Mouse (Mus musculus) neural tube, embryonic 11.5 days (tissue): ENCODE data around the gene Eps8l1. TPM values are rescaled to one million over a fixed set of nuclear protein-coding genes. Genes with fewer than 3 reads are reported as not detected.

Experiments
- ATAC-seq: fragments of 200-750 bp; cut with Nextera tagmentation; 2 replicates; pipeline ENCODE4 v1.8.0; 2017; ENCODE audit warnings: moderate number of reproducible peaks, mild to moderate bottlenecking, moderate TSS enrichment, moderate library complexity; ENCODE audit not compliant: insufficient read depth, low FRiP score, low TSS enrichment
- DNase-seq: peaks from one replicate; pipeline ENCODE4 v3.0.0-alpha.2; 2015; ENCODE audit warnings: low spot score
- H3K27ac ChIP-seq: fragments of 300-500 bp; sonication (generic); 2 replicates; pipeline ENCODE4 v1.5.1; 2014; ENCODE audit warnings: low read depth, mild to moderate bottlenecking, low read length
- H3K27me3 ChIP-seq: fragments of 300-500 bp; sonication (generic); 2 replicates; pipeline ENCODE4 v1.6.1; 2014; ENCODE audit warnings: mild to moderate bottlenecking, low read length, mixed read lengths; ENCODE audit not compliant: control insufficient read depth, insufficient read depth
- H3K36me3 ChIP-seq: fragments of 300-500 bp; sonication (generic); 2 replicates; pipeline ENCODE4 v1.6.1; 2014; ENCODE audit warnings: mild to moderate bottlenecking, low read length, moderate library complexity, mixed read lengths; ENCODE audit not compliant: control insufficient read depth, insufficient read depth
- H3K4me1 ChIP-seq: fragments of 300-500 bp; sonication (generic); 2 replicates; pipeline ENCODE4 v1.6.1; 2014; ENCODE audit warnings: low read length, mixed read lengths; ENCODE audit not compliant: control insufficient read depth, insufficient read depth
- H3K4me2 ChIP-seq: fragments of 300-500 bp; sonication (generic); 2 replicates; pipeline ENCODE4 v1.6.1; 2014; ENCODE audit warnings: low read depth, mild to moderate bottlenecking, moderate library complexity
- H3K4me3 ChIP-seq: fragments of 300-500 bp; sonication (generic); 2 replicates; pipeline ENCODE4 v1.5.1; 2014; ENCODE audit warnings: low read depth, low read length
- H3K9ac ChIP-seq: fragments of 300-500 bp; sonication (generic); 2 replicates; pipeline ENCODE4 v1.6.1; 2014; ENCODE audit warnings: mild to moderate bottlenecking, low read length
- H3K9me3 ChIP-seq: fragments of 300-500 bp; sonication (generic); 2 replicates; pipeline ENCODE4 v1.6.1; 2016; ENCODE audit warnings: low read length; ENCODE audit not compliant: control insufficient read depth
- WGBS: fragments of 180-500 bp; shearing (Covaris S2); extraction: QIAGEN DNeasy Blood & Tissue Kit; methylation state at CpG from one replicate; pipeline ENCODE4 v1.1.7; 2014; 5-methylcytosine and 5-hydroxymethylcytosine counted together
- polyA plus RNA-seq: library from polyadenylated mRNA; unstranded; fragments of >200 nt; fragmentation: Nextera tagmentation; extraction: Ambion mirVana; gene quantifications from 2 replicates; pipeline ENCODE4 v1.2.1, GENCODE M21; 2014

The Eps8l1 gene
- polyA plus RNA-seq, 1 experiment from 2014 or later: 4.6 TPM

GRCm38 (mm10) chr7:4511489-4512224 is 51.2 kb downstream of the Eps8l1 start:
- no peaks in the 10 kb centered on the region for H3K27me3 ChIP-seq
- no peak overlapping the region for H3K4me2 ChIP-seq
- no peak overlapping the region for H3K9ac ChIP-seq
- no peak overlapping the region for H3K4me3 ChIP-seq
- no peak overlapping the region for H3K27ac ChIP-seq
- WGBS: 85% methylated on average over 8 of the region's 8 CpGs
- no peaks in the 10 kb centered on the region for H3K36me3 ChIP-seq
- no peaks in the 10 kb centered on the region for H3K4me1 ChIP-seq
- ATAC-seq (no peak), DNase-seq (peak; percentile 4)
- H3K9me3 ChIP-seq: no peaks in the 10 kb centered on the region

- no peak overlapping the region for H3K27ac ChIP-seq
- 0 out of 2 replicates have a peak overlapping the region, but pooled peaks have one; percentile 6 for H3K4me3 ChIP-seq
- H3K36me3 ChIP-seq: no peaks in the 10 kb centered on the region
- H3K9ac ChIP-seq: no peak overlapping the region
- H3K9me3 ChIP-seq: no peaks in the 10 kb centered on the region
- DNase-seq (peak; percentile 61), ATAC-seq (no peak)
- no peaks in the 10 kb centered on the region for H3K4me1 ChIP-seq
- 31% methylated on average over 13 of the region's 13 CpGs for WGBS
- H3K27me3 ChIP-seq: no peaks in the 10 kb centered on the region
- no peak overlapping the region for H3K4me2 ChIP-seq
Measured at GRCm38 (mm10) chr7:4513236-4513635, 52.8 kb downstream of the Eps8l1 start.

- no peak overlapping the region for H3K27ac ChIP-seq
- no peak overlapping the region for H3K4me2 ChIP-seq
Measured at GRCm38 (mm10) chr7:4513829-4514712, 53.6 kb downstream of the Eps8l1 start.

GRCm38 (mm10) chr7:4515853-4516252 is 55.4 kb downstream of the Eps8l1 start:
- H3K4me1 ChIP-seq: no peaks in the 10 kb centered on the region
- H3K27ac ChIP-seq: no peak overlapping the region
- WGBS: 52% methylated on average over 6 of the region's 6 CpGs
- ATAC-seq (peak; percentile 25; the same call in 1 of the 2 replicates), DNase-seq (no peak)
- no peak overlapping the region for H3K4me3 ChIP-seq
- H3K4me2 ChIP-seq: no peak overlapping the region
- H3K9me3 ChIP-seq: no peaks in the 10 kb centered on the region
- no peak overlapping the region for H3K9ac ChIP-seq
- H3K36me3 ChIP-seq: no peaks in the 10 kb centered on the region
- H3K27me3 ChIP-seq: no peaks in the 10 kb centered on the region

More at GRCm38 (mm10) chr7:4513829-4514712, 53.6 kb downstream of the Eps8l1 start:
- H3K27me3 ChIP-seq: no peaks in the 10 kb centered on the region
- no peak overlapping the region for H3K9ac ChIP-seq
- no peaks in the 10 kb centered on the region for H3K36me3 ChIP-seq
- no peak for ATAC-seq
- peak; percentile 2 for DNase-seq
- 67% methylated on average over 6 of the region's 6 CpGs for WGBS
- H3K4me1 ChIP-seq: no peaks in the 10 kb centered on the region
- H3K4me3 ChIP-seq: no peak overlapping the region
- no peaks in the 10 kb centered on the region for H3K9me3 ChIP-seq

- Histone ChIP-seq H3K4me3 (no peak within 1 kb of the TSS), H3K36me3 (no peaks in the 10 kb centered on the region), H3K27ac (no peak within 1 kb of the TSS), H3K9me3 (no peaks in the 10 kb centered on the region), H3K4me1 (no peaks in the 10 kb centered on the region), H3K27me3 (no peaks in the 10 kb centered on the region), H3K9ac (no peak within 1 kb of the TSS), H3K4me2 (no peak within 1 kb of the TSS)
- ATAC-seq (peak; percentile 32; the same call in 1 of the 2 replicates), DNase-seq (peak; percentile 45)
- 2% methylated on average over 4 of the region's 4 CpGs for WGBS
Measured at GRCm38 (mm10) chr7:4516332-4517050, 56.0 kb downstream of the Eps8l1 start, which contains the start of gene Tnnt1. Tnnt1 (minus strand) TSS chr7:4516382.

GRCm38 (mm10) chr7:4518487-4518886 is 58.0 kb downstream of the Eps8l1 start:
- ATAC-seq (no peak), DNase-seq (no peak)
- no peak overlapping the region for H3K9ac ChIP-seq
- H3K36me3 ChIP-seq: no peaks in the 10 kb centered on the region
- H3K27me3 ChIP-seq: no peaks in the 10 kb centered on the region
- H3K4me2 ChIP-seq: no peak overlapping the region
- no peak overlapping the region for H3K27ac ChIP-seq
- WGBS: 78% methylated on average over 1 of the region's 1 CpGs
- no peak overlapping the region for H3K4me3 ChIP-seq
- no peaks in the 10 kb centered on the region for H3K9me3 ChIP-seq
- H3K4me1 ChIP-seq: no peaks in the 10 kb centered on the region

- 32% methylated on average over 32 of the region's 32 CpGs for WGBS
- no peak overlapping the region for H3K9ac ChIP-seq
- peak overlapping the region; percentile 18; the same call in 1 of the 2 replicates for H3K4me3 ChIP-seq
Measured at GRCm38 (mm10) chr7:4521231-4522003, 60.9 kb downstream of the Eps8l1 start.

GRCm38 (mm10) chr7:4522292-4522691 is 61.8 kb downstream of the Eps8l1 start:
- 89% methylated on average over 6 of the region's 6 CpGs for WGBS
- H3K36me3 ChIP-seq: no peaks in the 10 kb centered on the region
- no peak for ATAC-seq

More at GRCm38 (mm10) chr7:4521231-4522003, 60.9 kb downstream of the Eps8l1 start:
- H3K27me3 ChIP-seq: no peaks in the 10 kb centered on the region
- no peaks in the 10 kb centered on the region for H3K36me3 ChIP-seq
- H3K4me2 ChIP-seq: peak overlapping the region; percentile 40
- H3K4me1 ChIP-seq: no peaks in the 10 kb centered on the region
- no peaks in the 10 kb centered on the region for H3K9me3 ChIP-seq
- peak; percentile 46 for DNase-seq
- no peak overlapping the region for H3K27ac ChIP-seq
- ATAC-seq: no peak

More at GRCm38 (mm10) chr7:4522292-4522691, 61.8 kb downstream of the Eps8l1 start:
- Histone ChIP-seq H3K4me2 (no peak overlapping the region), H3K4me3 (no peak overlapping the region), H3K9me3 (no peaks in the 10 kb centered on the region), H3K27me3 (0 out of 2 replicates have a peak, but pooled peaks cover 1% of the 10 kb centered on the region), H3K9ac (no peak overlapping the region), H3K27ac (no peak overlapping the region), H3K4me1 (no peaks in the 10 kb centered on the region)
- DNase-seq: no peak
